Mouse (Mus musculus) liver, embryonic 13.5 days (tissue): ENCODE measurements around the gene Cyp2c55. TPM values are rescaled to one million over a fixed set of nuclear protein-coding genes. Genes with fewer than 3 reads are reported as not detected.

Source experiments
- ATAC-seq: fragments of 200-750 bp; cut with Nextera tagmentation; 2 replicates; pipeline ENCODE4 v1.8.0; 2017; ENCODE audit warnings: low read depth, mild to moderate bottlenecking, moderate number of reproducible peaks, moderate library complexity
- DNase-seq: peaks from one replicate; pipeline ENCODE4 v3.0.0; 2022
- H3K27ac ChIP-seq: fragments of 300-500 bp; sonication (generic); 2 replicates; pipeline ENCODE4 v1.5.1; 2015; ENCODE audit warnings: moderate library complexity, mild to moderate bottlenecking, inconsistent platforms
- H3K27me3 ChIP-seq: fragments of 300-500 bp; sonication (generic); 2 replicates; pipeline ENCODE4 v1.6.1; 2015; ENCODE audit warnings: mild to moderate bottlenecking, inconsistent platforms
- H3K36me3 ChIP-seq: fragments of 300-500 bp; sonication (generic); 2 replicates; pipeline ENCODE4 v1.6.1; 2015; ENCODE audit warnings: mild to moderate bottlenecking, inconsistent platforms
- H3K4me1 ChIP-seq: fragments of 300-500 bp; sonication (generic); replicated peaks from 2 replicates; pipeline ENCODE4 v1.6.1; 2015; ENCODE audit warnings: inconsistent platforms
- H3K4me2 ChIP-seq: fragments of 300-500 bp; sonication (generic); 2 replicates; pipeline ENCODE4 v1.6.1; 2015; ENCODE audit warnings: inconsistent platforms, mild to moderate bottlenecking, moderate library complexity
- H3K4me3 ChIP-seq: fragments of 300-500 bp; sonication (generic); replicated peaks from 2 replicates; pipeline ENCODE4 v1.5.1; 2015; ENCODE audit warnings: mild to moderate bottlenecking, inconsistent platforms
- H3K9ac ChIP-seq: fragments of 300-500 bp; sonication (generic); 2 replicates; pipeline ENCODE4 v1.6.1; 2015; ENCODE audit warnings: mild to moderate bottlenecking, inconsistent platforms
- H3K9me3 ChIP-seq: fragments of 300-500 bp; sonication (generic); replicated peaks from 2 replicates; pipeline ENCODE4 v1.6.1; 2016; ENCODE audit warnings: inconsistent platforms
- WGBS: fragments of 180-500 bp; shearing (Covaris S2); methylation state at CpG from one replicate; pipeline ENCODE4 v1.1.7; 2015; ENCODE audit not compliant: insufficient replicate concordance; 5-methylcytosine and 5-hydroxymethylcytosine counted together
- polyA plus RNA-seq: library from polyadenylated mRNA; unstranded; fragments of >200 nt; fragmentation: Nextera tagmentation; extraction: Ambion mirVana; gene quantifications from 2 replicates; pipeline ENCODE4 v1.2.1, GENCODE M21; 2015

Cyp2c55 gene
- not detected in 2 replicates for polyA plus RNA-seq

DNA sequence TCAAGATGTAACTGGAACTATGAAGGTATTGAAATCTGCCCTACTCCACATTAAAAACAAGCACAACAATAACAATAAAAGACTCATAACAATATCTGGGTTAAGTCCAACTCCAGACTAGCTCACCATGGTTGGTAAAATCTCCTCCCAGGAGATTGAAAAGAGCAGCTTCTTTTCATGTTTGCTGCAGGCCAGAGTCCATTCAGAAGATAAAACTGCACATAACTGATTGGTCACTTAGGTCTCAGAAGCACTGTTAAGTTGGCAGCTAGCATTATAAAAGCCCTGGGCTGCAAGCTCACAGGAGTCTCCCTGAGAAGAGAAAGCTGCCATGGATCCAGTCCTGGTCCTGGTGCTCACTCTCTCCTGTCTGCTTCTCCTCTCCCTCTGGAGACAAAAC lies at the start of gene Cyp2c55:
Cyp2c55 (plus strand) TSS at position 305 of the 400 bp plus-strand sequence.
- no peaks in the 10 kb centered on the region for H3K27me3 ChIP-seq
- H3K4me2 ChIP-seq: no peak within 1 kb of the TSS
- no peak within 1 kb of the TSS for H3K9ac ChIP-seq
- H3K27ac ChIP-seq: no peak within 1 kb of the TSS
- no peak within 1 kb of the TSS for H3K4me3 ChIP-seq
- H3K36me3 ChIP-seq: no peaks in the 10 kb centered on the region
- H3K4me1 ChIP-seq: no peaks in the 10 kb centered on the region
- H3K9me3 ChIP-seq: no peaks in the 10 kb centered on the region
- DNase-seq (no peak), ATAC-seq (no peak)

DNA sequence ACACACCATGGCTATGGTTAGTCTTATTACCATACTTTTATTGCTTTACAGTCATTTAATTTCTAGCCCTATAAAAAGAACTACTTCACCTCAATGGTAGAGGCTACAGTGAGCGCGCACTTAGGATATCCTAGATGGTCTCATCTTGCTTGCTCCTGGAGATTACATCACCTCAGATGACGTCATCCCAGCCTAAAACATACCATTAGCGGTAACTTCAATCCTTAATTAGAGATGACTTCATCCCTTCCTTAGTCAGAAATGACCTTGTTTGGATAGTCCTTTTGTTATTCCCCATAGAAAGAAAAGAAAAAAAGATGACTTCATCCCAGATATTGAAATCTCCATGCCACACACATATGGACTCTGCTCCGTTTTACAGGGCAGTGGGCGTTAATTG lies 36.1 kb upstream of the Cyp2c55 start:
- Histone ChIP-seq H3K4me1 (no peaks in the 10 kb centered on the region), H3K4me2 (no peak overlapping the region), H3K9ac (no peak overlapping the region), H3K27ac (no peak overlapping the region), H3K4me3 (no peak overlapping the region), H3K9me3 (no peaks in the 10 kb centered on the region), H3K36me3 (peaks cover 38% of the 10 kb centered on the region), H3K27me3 (no peaks in the 10 kb centered on the region)
- WGBS: 82% methylated on average over 6 of the region's 6 CpGs
- no peak for DNase-seq
- no peak for ATAC-seq

DNA sequence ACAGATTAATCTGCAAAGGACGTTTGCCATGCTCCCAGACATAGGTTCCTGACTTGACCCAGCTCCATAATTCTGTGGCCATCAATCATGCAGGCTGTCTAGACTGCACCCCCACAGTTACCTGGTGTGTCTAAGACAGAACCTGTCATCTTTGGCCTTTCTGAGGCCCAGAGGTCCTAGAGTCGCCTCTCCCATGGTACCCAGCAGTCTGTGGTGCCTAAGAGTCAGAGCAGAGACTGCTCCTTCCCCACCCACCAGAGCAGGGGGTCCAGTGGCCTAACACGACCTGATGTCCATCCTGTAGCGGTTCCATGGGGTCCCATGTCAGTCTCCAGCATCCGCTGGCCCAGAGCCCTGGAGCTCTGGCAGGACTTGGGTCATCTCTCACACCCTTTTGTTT lies 34.2 kb upstream of the Cyp2c55 start:
- no peak overlapping the region for H3K9ac ChIP-seq
- H3K9me3 ChIP-seq: no peaks in the 10 kb centered on the region
- H3K27me3 ChIP-seq: no peaks in the 10 kb centered on the region
- no peaks in the 10 kb centered on the region for H3K4me1 ChIP-seq
- WGBS: 58% methylated on average over 5 of the region's 5 CpGs
- no peak overlapping the region for H3K4me2 ChIP-seq
- peak; percentile 29; the same call in 1 of the 2 replicates for ATAC-seq
- no peak overlapping the region for H3K4me3 ChIP-seq
- H3K27ac ChIP-seq: no peak overlapping the region
- DNase-seq: no peak
- H3K36me3 ChIP-seq: peaks cover 25% of the 10 kb centered on the region

DNA sequence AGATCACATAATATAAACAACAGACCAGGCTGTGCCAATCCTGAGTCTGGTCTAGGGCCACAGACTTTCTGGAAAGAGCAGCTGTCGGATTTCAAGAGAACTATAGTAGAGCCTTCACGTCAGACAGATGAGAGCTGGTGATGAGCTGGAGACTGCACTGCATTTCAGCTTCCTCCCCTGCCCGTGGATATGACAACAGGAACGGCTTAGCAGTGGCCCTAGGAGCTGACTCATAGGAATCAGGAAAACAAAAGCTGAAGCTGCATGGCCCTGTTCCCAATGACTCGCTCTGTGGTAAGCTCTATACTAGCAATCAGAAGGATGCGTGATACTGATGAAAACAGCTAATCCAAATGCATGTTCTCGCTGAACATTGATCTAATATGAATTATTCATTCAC lies 33.2 kb upstream of the Cyp2c55 start:
- peaks cover 21% of the 10 kb centered on the region for H3K36me3 ChIP-seq
- no peaks in the 10 kb centered on the region for H3K4me1 ChIP-seq
- H3K4me3 ChIP-seq: no peak overlapping the region
- no peaks in the 10 kb centered on the region for H3K9me3 ChIP-seq
- no peak overlapping the region for H3K4me2 ChIP-seq
- H3K27me3 ChIP-seq: no peaks in the 10 kb centered on the region
- 50% methylated on average over 7 of the region's 7 CpGs for WGBS
- no peak overlapping the region for H3K9ac ChIP-seq
- H3K27ac ChIP-seq: no peak overlapping the region
- no peak for DNase-seq
- ATAC-seq: 0 out of 2 replicates have a peak, but pooled peaks have one; percentile 31

- H3K27me3 ChIP-seq: no peaks in the 10 kb centered on the region
- H3K9ac ChIP-seq: no peak overlapping the region
- no peak for ATAC-seq
- H3K4me2 ChIP-seq: no peak overlapping the region
- no peaks in the 10 kb centered on the region for H3K9me3 ChIP-seq
- H3K27ac ChIP-seq: no peak overlapping the region
- H3K4me1 ChIP-seq: no peaks in the 10 kb centered on the region
- peaks cover 3% of the 10 kb centered on the region for H3K36me3 ChIP-seq
- H3K4me3 ChIP-seq: no peak overlapping the region
- no peak for DNase-seq
These were observed 30.6 kb upstream of the Cyp2c55 start for GRCm38 (mm10) chr19:38976269-38976668.

DNA sequence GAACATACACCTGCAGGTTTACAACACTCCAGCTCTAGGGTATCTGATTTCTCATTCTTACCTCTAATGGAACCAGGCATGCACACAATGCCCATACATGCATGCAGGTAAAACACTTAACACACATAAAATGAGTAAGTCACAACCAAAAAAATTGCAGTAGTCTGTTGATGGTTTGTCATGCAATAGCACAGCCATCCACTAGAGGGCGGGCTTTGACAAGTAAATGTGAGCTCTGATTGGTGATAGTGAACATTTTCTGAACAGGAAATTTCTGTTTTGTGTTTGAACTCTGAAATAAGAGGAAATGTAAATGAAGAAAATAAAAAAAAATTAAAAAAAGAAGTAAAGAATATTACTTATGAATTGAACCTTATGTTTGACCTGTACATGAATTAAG lies 24.9 kb upstream of the Cyp2c55 start:
- ATAC-seq (no peak), DNase-seq (peak; percentile 17)
- no peak overlapping the region for H3K27ac ChIP-seq
- no peaks in the 10 kb centered on the region for H3K4me1 ChIP-seq
- H3K4me3 ChIP-seq: no peak overlapping the region
- H3K36me3 ChIP-seq: no peaks in the 10 kb centered on the region
- no peak overlapping the region for H3K4me2 ChIP-seq
- 0% methylated on average over 1 of the region's 1 CpGs for WGBS
- no peak overlapping the region for H3K9ac ChIP-seq
- H3K27me3 ChIP-seq: no peaks in the 10 kb centered on the region
- no peaks in the 10 kb centered on the region for H3K9me3 ChIP-seq

DNA sequence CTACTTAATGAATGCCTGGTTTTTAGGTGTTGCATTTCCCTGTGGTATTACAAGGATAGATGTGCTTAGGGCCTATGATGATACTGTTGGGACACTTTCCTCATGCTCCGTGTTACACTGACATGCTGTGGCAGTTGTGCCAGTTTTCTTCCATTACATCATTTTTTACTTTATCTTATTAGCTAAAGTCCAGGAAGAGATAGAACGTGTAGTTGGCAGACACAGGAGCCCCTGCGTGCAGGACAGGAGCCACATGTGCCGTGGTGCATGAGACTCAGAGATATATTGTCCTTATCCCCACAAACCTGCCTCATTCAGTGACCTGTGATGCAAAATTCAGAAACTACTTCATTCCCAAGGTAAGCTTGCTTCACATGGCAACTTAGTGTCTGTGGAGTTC lies 8.6 kb upstream of the Cyp2c55 start:
- Histone ChIP-seq H3K9ac (no peak overlapping the region), H3K4me3 (no peak overlapping the region), H3K27ac (no peak overlapping the region), H3K4me1 (no peaks in the 10 kb centered on the region), H3K36me3 (no peaks in the 10 kb centered on the region), H3K27me3 (no peaks in the 10 kb centered on the region), H3K9me3 (no peaks in the 10 kb centered on the region), H3K4me2 (no peak overlapping the region)
- no peak for DNase-seq
- 61% methylated on average over 4 of the region's 4 CpGs for WGBS
- ATAC-seq: no peak

DNA sequence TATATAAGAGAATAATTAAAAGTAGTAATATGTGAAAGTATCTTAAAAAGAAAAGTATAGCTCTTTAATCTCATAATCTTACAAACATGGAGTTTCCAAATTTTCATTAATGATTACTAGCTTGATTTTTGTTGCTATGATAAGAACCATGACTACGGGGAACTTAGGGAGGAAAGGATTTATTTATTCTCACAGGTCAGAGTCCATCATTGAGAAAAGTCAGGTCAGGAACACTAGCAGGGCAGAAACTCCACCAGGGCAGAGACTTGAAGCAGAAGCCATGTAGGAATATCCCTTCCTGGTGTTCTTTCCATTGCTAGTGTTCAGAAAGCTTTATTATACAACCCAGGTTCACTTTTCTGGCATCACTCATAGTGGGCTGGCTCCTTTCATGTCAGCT lies 8.1 kb upstream of the Cyp2c55 start:
- Histone ChIP-seq H3K9ac (no peak overlapping the region), H3K27me3 (no peaks in the 10 kb centered on the region), H3K4me1 (no peaks in the 10 kb centered on the region), H3K36me3 (no peaks in the 10 kb centered on the region), H3K4me3 (no peak overlapping the region), H3K9me3 (no peaks in the 10 kb centered on the region), H3K27ac (no peak overlapping the region), H3K4me2 (no peak overlapping the region)
- DNase-seq: no peak
- ATAC-seq: no peak
- 63% methylated on average over 1 of the region's 1 CpGs for WGBS

DNA sequence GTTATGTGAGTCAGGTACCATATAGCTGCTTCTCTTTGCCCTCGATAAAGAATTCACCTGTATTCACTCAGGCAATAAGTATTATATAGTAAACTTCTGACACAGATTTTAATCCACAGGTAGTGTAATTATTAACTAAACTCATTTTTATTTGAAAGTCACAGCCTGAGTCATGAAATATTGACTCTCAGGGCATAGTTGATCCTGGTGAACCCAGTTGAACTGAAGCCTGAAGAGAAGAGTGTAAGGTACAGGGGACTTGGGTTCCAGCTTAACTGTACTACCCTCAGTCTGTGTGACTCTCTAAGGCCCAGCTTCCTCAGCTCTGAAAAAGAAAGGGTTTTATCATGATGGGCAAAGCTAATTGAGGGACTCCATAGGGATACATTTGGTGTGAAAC lies 1.7 kb upstream of the Cyp2c55 start:
- no peak for ATAC-seq
- H3K27ac ChIP-seq: no peak overlapping the region
- no peak for DNase-seq
- no peak overlapping the region for H3K4me3 ChIP-seq
- no peaks in the 10 kb centered on the region for H3K27me3 ChIP-seq
- no peaks in the 10 kb centered on the region for H3K9me3 ChIP-seq
- H3K4me1 ChIP-seq: no peaks in the 10 kb centered on the region
- no peak overlapping the region for H3K4me2 ChIP-seq
- H3K36me3 ChIP-seq: no peaks in the 10 kb centered on the region
- WGBS: 61% methylated on average over 1 of the region's 1 CpGs
- H3K9ac ChIP-seq: no peak overlapping the region

GRCm38 (mm10) chr19:39057928-39058327 lies 51.1 kb downstream of the Cyp2c55 start:
- H3K4me3 ChIP-seq: no peak overlapping the region
- H3K36me3 ChIP-seq: no peaks in the 10 kb centered on the region
- no peaks in the 10 kb centered on the region; the same call in 1 of the 2 replicates for H3K9me3 ChIP-seq
- H3K9ac ChIP-seq: no peak overlapping the region
- H3K4me1 ChIP-seq: no peaks in the 10 kb centered on the region
- no peaks in the 10 kb centered on the region for H3K27me3 ChIP-seq
- H3K4me2 ChIP-seq: no peak overlapping the region
- H3K27ac ChIP-seq: no peak overlapping the region
- ATAC-seq (no peak), DNase-seq (no peak)
- 82% methylated on average over 1 of the region's 1 CpGs for WGBS

GRCm38 (mm10) chr19:39060719-39061118 lies 53.9 kb downstream of the Cyp2c55 start, which contains the start of gene Cyp2c65:
Gene Cyp2c65, plus strand, starts transcription at chr19:39061015.
- Histone ChIP-seq H3K27me3 (no peaks in the 10 kb centered on the region), H3K9ac (no peak within 1 kb of the TSS), H3K4me3 (no peak within 1 kb of the TSS), H3K4me2 (no peak within 1 kb of the TSS), H3K27ac (no peak within 1 kb of the TSS), H3K36me3 (no peaks in the 10 kb centered on the region), H3K4me1 (no peaks in the 10 kb centered on the region), H3K9me3 (no peaks in the 10 kb centered on the region)
- DNase-seq (no peak), ATAC-seq (no peak)
- 44% methylated on average over 2 of the region's 2 CpGs for WGBS
